Mouse (Mus musculus): Measurements from ENCODE around the gene Trp53i13.

- TF ChIP-seq CTCF (IDR thresholded peaks at IDR 0.05; ENCODE audit: extremely low read depth, insufficient read length, insufficient replicate concordance, low read depth, low read length) (no peak), POLR2A (IDR thresholded peaks at IDR 0.05; ENCODE audit: low read depth, low read length) (no peak)
Observed at GRCm38 (mm10) chr11:77486798-77487197, 29.0 kb downstream of the Trp53i13 start.

Data from small intestine, adult 2 months (tissue).